7 mouse cellular contexts compared by ENCODE assay signal in genomic region chr8:85430801-85431200, GRCm38 (mm10). TPM values are rescaled to one million over a fixed set of nuclear protein-coding genes. Genes with fewer than 3 reads are reported as not detected.
DNase-seq lines count a peak whose midpoint lies in the region; ATAC-seq and TF ChIP-seq lines count a peak whose summit lies in the region.

No protein-coding gene starts in this region.

- DNase-seq in Muller cell, postnatal 12 days (ENCODE audit: inconsistent ontology term), result peak; percentile 76
- peak; percentile 23 for DNase-seq in brain, embryonic 14.5 days (ENCODE audit: low read depth)
- DNase-seq in heart, embryonic 10.5 days (ENCODE audit: low spot score), result no peak
- DNase-seq in lung, postnatal 36 days, result peak; percentile 14
- DNase-seq in right cerebral cortex, postnatal 36 days (ENCODE audit: low spot score in 2 of 2), result no peak

- H3K36me3 ChIP-seq in heart, embryonic 10.5 days, result no peaks in the 10 kb centered on the region
- H3K36me3 ChIP-seq in kidney, embryonic 14.5 days (ENCODE audit: control insufficient read depth, insufficient read depth, low read length), result no peaks in the 10 kb centered on the region

- peak overlapping the region; percentile 82 for H3K27ac ChIP-seq in heart, embryonic 10.5 days
- no peak overlapping the region for H3K27ac ChIP-seq in kidney, embryonic 14.5 days (ENCODE audit: low read depth, low read length)

- H3K9me3 ChIP-seq in heart, embryonic 10.5 days, result no peaks in the 10 kb centered on the region
- H3K9me3 ChIP-seq in kidney, embryonic 14.5 days (ENCODE audit: control insufficient read depth, low read length), result no peaks in the 10 kb centered on the region

- ATAC-seq in kidney, embryonic 14.5 days (ENCODE audit: low FRiP score, low TSS enrichment), result no peak
- ATAC-seq in granulocyte monocyte progenitor cell, adult 5-6 weeks (replicated peaks; ENCODE audit: poor library complexity, severe bottlenecking), result no peak

- WGBS in heart, embryonic 10.5 days, result 14% methylated on average over 3 of the region's 3 CpGs
- WGBS in kidney, embryonic 14.5 days, result 31% methylated on average over 3 of the region's 3 CpGs

- no peak for TF ChIP-seq CTCF in brain, embryonic 14.5 days (IDR thresholded peaks at IDR 0.05; ENCODE audit: borderline replicate concordance, extremely low read depth, insufficient read depth, insufficient read length)

- no peak for TF ChIP-seq POLR2A in brain, embryonic 14.5 days (IDR thresholded peaks at IDR 0.05; ENCODE audit: borderline replicate concordance, extremely low read depth, insufficient read depth, insufficient read length, poor library complexity, severe bottlenecking)

- peak overlapping the region; percentile 50 for H3K4me2 ChIP-seq in kidney, embryonic 14.5 days (replicated peaks; ENCODE audit: low read depth, low read length)

- H3K9ac ChIP-seq in kidney, embryonic 14.5 days (ENCODE audit: low read depth, low read length), result no peak overlapping the region

- no peaks in the 10 kb centered on the region for H3K27me3 ChIP-seq in heart, embryonic 10.5 days (ENCODE audit: insufficient read depth, poor library complexity, severe bottlenecking)
- H3K27me3 ChIP-seq in kidney, embryonic 14.5 days (ENCODE audit: control insufficient read depth, insufficient read depth, low read length), result no peaks in the 10 kb centered on the region

- H3K4me1 ChIP-seq in heart, embryonic 10.5 days, result peaks cover 50% of the 10 kb centered on the region
- peaks cover 26% of the 10 kb centered on the region; the same call in 1 of the 2 replicates for H3K4me1 ChIP-seq in kidney, embryonic 14.5 days (ENCODE audit: control insufficient read depth, insufficient read depth, low read length)

- peak overlapping the region; percentile 92 for H3K4me3 ChIP-seq in heart, embryonic 10.5 days
- H3K4me3 ChIP-seq in kidney, embryonic 14.5 days (ENCODE audit: low read length), result peak overlapping the region; percentile 80

RNA-seq across cellular contexts. Expression of gene 4921524J17Rik, which starts 1.8 kb away (rescaled TPM):
- polyA plus RNA-seq in brain, embryonic 14.5 days (2012; rRNA removed), result 18.5 and 21.1 TPM in 2 replicates
- polyA plus RNA-seq in heart, embryonic 10.5 days (2016; fragmentation: Nextera tagmentation; extraction: Ambion mirVana), result 61.0 and 64.9 TPM in 2 replicates
- polyA plus RNA-seq in kidney, embryonic 14.5 days (2014; fragmentation: Nextera tagmentation; extraction: Ambion mirVana), result 42.9 and 44.8 TPM in 2 replicates
- total RNA-seq in granulocyte monocyte progenitor cell, adult 5-6 weeks (2014; fragmentation: Nextera tagmentation), result 11.2 and 25.9 TPM in 2 replicates
- 38.7 and 52.3 TPM in 2 replicates for total RNA-seq in granulocyte monocyte progenitor cell, adult 5-6 weeks (2017)

RNA-seq across cellular contexts. Expression of gene Mylk3, which starts 44.7 kb away (rescaled TPM):
- 0.14 and 0.18 TPM in 2 replicates for polyA plus RNA-seq in brain, embryonic 14.5 days (2012; rRNA removed)
- polyA plus RNA-seq in heart, embryonic 10.5 days (2016; fragmentation: Nextera tagmentation; extraction: Ambion mirVana), result 131 and 248 TPM in 2 replicates
- polyA plus RNA-seq in kidney, embryonic 14.5 days (2014; fragmentation: Nextera tagmentation; extraction: Ambion mirVana), result 0.71 and 1.7 TPM in 2 replicates
- total RNA-seq in granulocyte monocyte progenitor cell, adult 5-6 weeks (2014; fragmentation: Nextera tagmentation), result 0.60 and 1.4 TPM in 2 replicates
- total RNA-seq in granulocyte monocyte progenitor cell, adult 5-6 weeks (2017), result 1.6 and 1.9 TPM in 2 replicates

Comparison
In these comparisons a context has a peak if more than half of its experiments do, and no peak if none do; other contexts are left out.
1. DNase-seq: peak in Muller cell, postnatal 12 days (single experiment), brain, embryonic 14.5 days (single experiment) and lung, postnatal 36 days (single experiment); none in heart, embryonic 10.5 days (single experiment) and right cerebral cortex, postnatal 36 days (0 of 2).
2. RNA of gene Mylk3, which starts 44.7 kb away (polyA plus RNA-seq): 131 to 248 TPM in heart, embryonic 10.5 days; 0.71 to 1.7 TPM in kidney, embryonic 14.5 days and 0.14 to 0.18 TPM in brain, embryonic 14.5 days; every median in the first group is over 10 times any median in the second.